In the genomic region with DNA sequence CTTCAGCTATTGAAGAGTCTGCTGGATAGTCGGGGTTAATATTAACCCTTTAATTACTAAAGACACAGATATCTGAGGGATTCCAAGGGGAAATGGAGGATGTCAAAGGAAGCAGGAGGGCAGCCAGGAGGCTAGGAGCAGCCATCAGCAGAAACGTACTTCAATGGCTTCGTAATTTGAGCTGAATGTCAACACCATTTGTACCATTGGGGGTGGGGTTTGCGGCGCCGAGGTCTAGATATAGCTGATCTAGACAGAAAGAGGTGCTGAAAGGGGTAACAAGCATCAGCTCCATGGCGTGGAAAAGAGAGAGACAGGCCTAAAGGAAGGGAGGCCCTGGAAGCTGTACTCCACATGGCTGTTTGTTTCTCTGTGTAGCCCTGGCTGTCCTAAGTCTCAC, we compare ENCODE assay signal across 19 mouse cellular contexts. TPM values are rescaled to one million over a fixed set of nuclear protein-coding genes. Genes with fewer than 3 reads are reported as not detected.
A peak's percentile ranks its signal among the peaks of the same experiment; 100 is the strongest.
DNase-seq lines count a peak whose midpoint lies in the region; ATAC-seq and TF ChIP-seq lines count a peak whose summit lies in the region.
"Had no signal": no experiment of that assay in that cellular context is flagged by ENCODE, and none has a peak within 500 bp of the region (broad histone marks: within the 10 kb centered on the region; RNA-seq: fewer than 3 reads in every experiment).

No protein-coding gene starts in this region.

- 37% methylated on average over 7 of the region's 7 CpGs for WGBS in kidney, adult 2 months
- 19% methylated on average over 7 of the region's 7 CpGs for WGBS in lung, embryonic 15.5 days
- 37% methylated on average over 7 of the region's 7 CpGs for WGBS in embryonic facial prominence, embryonic 10.5 days

- no peaks in the 10 kb centered on the region for H3K36me3 ChIP-seq in kidney, adult 2 months (ENCODE audit: control insufficient read depth, insufficient read depth, low read length)
- H3K36me3 ChIP-seq in lung, embryonic 15.5 days = no peaks in the 10 kb centered on the region
- no peaks in the 10 kb centered on the region for H3K36me3 ChIP-seq in embryonic facial prominence, embryonic 10.5 days (replicated peaks)
- H3K36me3 ChIP-seq: embryonic facial prominence, embryonic 13.5 days; forebrain, embryonic 12.5 days; hindbrain, embryonic 13.5 days had no signal

- TF ChIP-seq CTCF in kidney, adult 2 months (conservative IDR thresholded peaks at IDR 0.05; ENCODE audit: insufficient read depth, insufficient read length, low read depth, low read length) = no peak

- TF ChIP-seq POLR2A in kidney, adult 2 months (IDR thresholded peaks at IDR 0.05; ENCODE audit: low read depth, low read length) = no peak

- no peak overlapping the region for H3K9ac ChIP-seq in lung, embryonic 15.5 days
- H3K9ac ChIP-seq: embryonic facial prominence, embryonic 13.5 days; forebrain, embryonic 12.5 days; hindbrain, embryonic 13.5 days had no signal

- H3K27ac ChIP-seq in kidney, adult 2 months (ENCODE audit: insufficient read depth, low read depth, low read length) = peak overlapping the region; percentile 84; the same call in 1 of the 2 replicates
- H3K27ac ChIP-seq in lung, embryonic 15.5 days = peak overlapping the region; percentile 49
- H3K27ac ChIP-seq in embryonic facial prominence, embryonic 10.5 days (replicated peaks) = peak overlapping the region; percentile 20; the same call in 1 of the 2 replicates
- H3K27ac ChIP-seq: embryonic facial prominence, embryonic 13.5 days; forebrain, embryonic 12.5 days; hindbrain, embryonic 13.5 days; hindbrain, postnatal 0 days had no signal

- H3K4me2 ChIP-seq in lung, embryonic 15.5 days = no peak overlapping the region
- H3K4me2 ChIP-seq: embryonic facial prominence, embryonic 13.5 days; forebrain, embryonic 12.5 days; hindbrain, embryonic 13.5 days had no signal

- no peak overlapping the region for H3K4me3 ChIP-seq in kidney, adult 2 months (ENCODE audit: insufficient read depth, low read depth, low read length)
- H3K4me3 ChIP-seq in lung, embryonic 15.5 days = no peak overlapping the region
- H3K4me3 ChIP-seq in embryonic facial prominence, embryonic 10.5 days = no peak overlapping the region
- H3K4me3 ChIP-seq: embryonic facial prominence, embryonic 13.5 days; forebrain, embryonic 12.5 days; hindbrain, embryonic 13.5 days had no signal

- no peaks in the 10 kb centered on the region for H3K9me3 ChIP-seq in lung, embryonic 15.5 days
- H3K9me3 ChIP-seq in embryonic facial prominence, embryonic 10.5 days = no peaks in the 10 kb centered on the region
- H3K9me3 ChIP-seq: embryonic facial prominence, embryonic 13.5 days; forebrain, embryonic 12.5 days; hindbrain, embryonic 13.5 days had no signal

- no peaks in the 10 kb centered on the region for H3K27me3 ChIP-seq in kidney, adult 2 months (replicated peaks; ENCODE audit: control insufficient read depth, insufficient read depth, low read length)
- no peaks in the 10 kb centered on the region for H3K27me3 ChIP-seq in lung, embryonic 15.5 days
- no peaks in the 10 kb centered on the region; the same call in 1 of the 2 replicates for H3K27me3 ChIP-seq in embryonic facial prominence, embryonic 10.5 days (replicated peaks; ENCODE audit: low read depth, poor library complexity, severe bottlenecking)
- H3K27me3 ChIP-seq: embryonic facial prominence, embryonic 13.5 days; forebrain, embryonic 12.5 days; hindbrain, embryonic 13.5 days had no signal

- peak; percentile 17 for DNase-seq in kidney, adult 2 months
- DNase-seq in kidney, adult 9 months = no peak
- no peak for DNase-seq in lung, adult 18-20 months
- DNase-seq in embryonic facial prominence, embryonic 10.5 days (ENCODE audit: low spot score) = peak; percentile 40
- DNase-seq in liver = no peak
- no peak for DNase-seq in cerebellum, postnatal 14 days
- DNase-seq: adrenal gland, adult 8-10 months; adrenal gland, postnatal 36 days; cerebellum, adult 2 months; cerebellum, postnatal 10 days; gastrocnemius, postnatal 14 days; heart, postnatal 14 days had no signal

- ATAC-seq in lung, embryonic 15.5 days (ENCODE audit: borderline replicate concordance, extremely low read depth, low FRiP score, low TSS enrichment) = no peak
- ATAC-seq: forebrain, embryonic 16.5 days; hindbrain, postnatal 0 days had no signal

- peaks cover 25% of the 10 kb centered on the region for H3K4me1 ChIP-seq in kidney, adult 2 months (ENCODE audit: control insufficient read depth, insufficient read depth, low read length)
- H3K4me1 ChIP-seq in lung, embryonic 15.5 days = peaks cover 73% of the 10 kb centered on the region
- H3K4me1 ChIP-seq in embryonic facial prominence, embryonic 10.5 days = peaks cover 74% of the 10 kb centered on the region
- H3K4me1 ChIP-seq: forebrain, embryonic 12.5 days had no signal

RNA-seq across cellular contexts. Expression of gene Phc2, which starts 7.7 kb away (rescaled TPM):
- polyA plus RNA-seq in kidney, adult 2 months (2012; rRNA removed) = 64.6 and 69.5 TPM in 2 replicates
- 75.8 and 83.5 TPM in 2 replicates for polyA plus RNA-seq in lung, embryonic 15.5 days (2015; fragmentation: Nextera tagmentation; extraction: Ambion mirVana)
- 69.5 and 84.4 TPM in 2 replicates for polyA plus RNA-seq in embryonic facial prominence, embryonic 10.5 days (2016; fragmentation: Nextera tagmentation; extraction: Ambion mirVana)

RNA-seq across cellular contexts. Expression of gene Tlr12, which starts 28.3 kb away (rescaled TPM):
- 14.3 and 16.1 TPM in 2 replicates for polyA plus RNA-seq in kidney, adult 2 months (2012; rRNA removed)
- 1.2 and 1.4 TPM in 2 replicates for polyA plus RNA-seq in lung, embryonic 15.5 days (2015; fragmentation: Nextera tagmentation; extraction: Ambion mirVana)
- polyA plus RNA-seq in embryonic facial prominence, embryonic 10.5 days (2016; fragmentation: Nextera tagmentation; extraction: Ambion mirVana) = 0.41 and 0.60 TPM in 2 replicates
- polyA plus RNA-seq: heart, embryonic 14.5 days had no signal

RNA-seq across cellular contexts. Expression of gene Zscan20, which starts 36.9 kb away (rescaled TPM):
- polyA plus RNA-seq in kidney, adult 2 months (2012; rRNA removed) = 2.3 and 2.6 TPM in 2 replicates
- polyA plus RNA-seq in lung, embryonic 15.5 days (2015; fragmentation: Nextera tagmentation; extraction: Ambion mirVana) = 4.3 and 4.6 TPM in 2 replicates
- 7.1 and 7.8 TPM in 2 replicates for polyA plus RNA-seq in embryonic facial prominence, embryonic 10.5 days (2016; fragmentation: Nextera tagmentation; extraction: Ambion mirVana)

Comparison
In these comparisons a context has a peak if more than half of its experiments do, and no peak if none do; other contexts are left out.
1. DNase-seq: peak in kidney, adult 2 months (single experiment) and embryonic facial prominence, embryonic 10.5 days (single experiment); none in kidney, adult 9 months (single experiment), lung, adult 18-20 months (0 of 2), liver (single experiment) and cerebellum, postnatal 14 days (0 of 2).
2. H3K27ac ChIP-seq: peak in every context shown above with its lines; median percentile 84 in kidney, adult 2 months; 49 in lung, embryonic 15.5 days; 20 in embryonic facial prominence, embryonic 10.5 days.